Mouse (Mus musculus) MN1 (cell line): ENCODE data around the gene Cep164.
A peak's percentile ranks its signal among the peaks of the same experiment; 100 is the strongest.
"Not testable (repeated sequence)": the region's sequence is repeated elsewhere in the genome, so short reads cannot be mapped to it uniquely, and the experiment has no call there.

Experiments used
- DNase-seq: peaks from one replicate; pipeline ENCODE4 v3.0.0-alpha.2; 2016; ENCODE audit warnings: low spot score

Cep164 gene

DNA sequence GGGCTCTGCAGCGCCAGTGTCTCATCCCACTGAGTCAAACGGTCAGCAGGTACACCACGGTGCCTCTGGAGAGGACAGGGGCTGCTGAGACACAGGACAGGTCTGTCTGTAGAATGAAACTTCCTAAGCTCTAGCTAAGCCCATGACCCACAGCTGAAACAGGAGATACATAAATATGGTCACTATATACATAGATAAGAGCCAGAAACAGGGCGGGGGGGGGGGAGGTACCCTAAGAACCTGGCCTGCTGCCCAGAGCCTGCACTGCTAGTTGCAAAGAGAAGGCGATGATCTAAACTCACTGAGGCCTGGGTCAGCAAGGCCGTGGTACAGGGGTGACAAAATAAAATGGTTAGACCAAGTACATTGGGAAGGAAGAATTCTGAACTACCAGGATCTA lies 40.9 kb downstream of the Cep164 start:
- DNase-seq, result peak; percentile 43

- peak; percentile 17 for DNase-seq
Observed at GRCm38 (mm10) chr9:45787071-45787470, 41.4 kb downstream of the Cep164 start.

- no peak for DNase-seq
Observed at GRCm38 (mm10) chr9:45783249-45784069, 45.0 kb downstream of the Cep164 start.

- DNase-seq, result no peak
Observed at GRCm38 (mm10) chr9:45779201-45779600, 49.3 kb downstream of the Cep164 start.

DNA sequence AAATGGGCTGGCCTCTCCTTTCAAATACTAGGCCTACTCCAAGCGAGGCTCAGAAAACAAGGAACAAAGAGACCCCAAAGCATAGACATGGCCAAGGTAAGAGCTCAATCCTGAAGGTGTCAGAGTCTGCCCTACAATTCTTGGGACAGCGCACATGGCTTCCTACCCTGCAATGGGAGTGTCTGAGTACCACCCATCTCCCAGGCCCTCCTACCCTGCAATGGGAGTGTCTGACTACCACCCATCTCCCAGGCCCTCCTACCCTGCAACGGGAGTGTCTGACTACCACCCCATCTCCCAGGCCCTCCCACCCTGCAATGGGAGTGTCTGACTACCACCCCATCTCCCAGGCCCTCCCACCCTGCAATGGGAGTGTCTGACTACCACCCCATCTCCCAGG lies 52.3 kb downstream of the Cep164 start:
- DNase-seq, result not testable (repeated sequence)

GRCm38 (mm10) chr9:45774088-45774487 lies 54.4 kb downstream of the Cep164 start:
- DNase-seq, result no peak

GRCm38 (mm10) chr9:45769596-45769995 lies 58.9 kb downstream of the Cep164 start:
- no peak for DNase-seq

DNA sequence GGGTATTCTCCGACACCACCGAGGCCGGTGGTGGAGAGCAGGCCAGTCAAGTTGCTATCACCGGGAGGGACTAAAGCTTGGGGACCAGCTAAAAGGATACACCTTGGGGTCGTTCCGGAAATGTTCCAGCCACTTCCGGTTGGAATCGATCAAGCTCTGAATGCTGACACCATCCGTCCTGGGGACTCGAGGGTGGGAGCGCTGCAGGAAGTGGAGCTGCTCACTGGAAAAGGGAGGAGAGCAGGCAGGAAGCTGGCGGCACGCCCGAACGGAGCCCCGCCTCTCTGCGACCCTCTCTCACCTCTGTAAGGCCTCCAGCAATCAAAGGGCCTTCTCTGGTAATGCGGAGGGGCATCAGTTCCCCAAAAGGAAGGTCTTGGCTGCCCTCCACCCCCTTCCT lies 60.1 kb downstream of the Cep164 start:
- DNase-seq, result no peak

- no peak for DNase-seq
Observed at GRCm38 (mm10) chr9:45767155-45767554, 61.3 kb downstream of the Cep164 start.

- no peak for DNase-seq
Observed at GRCm38 (mm10) chr9:45766195-45766594, 62.3 kb downstream of the Cep164 start.

GRCm38 (mm10) chr9:45754452-45755091 lies 73.9 kb downstream of the Cep164 start:
- peak; percentile 70 for DNase-seq

DNA sequence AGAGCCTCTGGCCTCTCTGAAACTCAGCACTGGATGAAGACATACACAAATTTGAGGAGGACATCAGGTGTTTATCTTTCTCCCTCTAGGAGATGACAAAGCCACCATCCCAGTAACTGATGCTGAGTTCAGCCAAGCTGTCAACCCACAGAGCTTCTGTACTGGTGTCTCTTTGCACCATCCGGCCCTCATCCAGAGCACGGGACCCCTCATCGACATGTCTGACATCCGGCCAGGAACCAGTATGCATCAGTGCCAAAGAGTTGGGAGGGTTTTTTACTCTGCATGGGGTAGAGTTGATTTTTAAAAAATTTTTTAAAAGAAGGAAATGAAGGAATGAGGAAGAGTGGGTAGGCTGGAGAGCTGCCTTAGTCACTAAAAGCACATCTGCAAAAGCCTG lies 78.6 kb downstream of the Cep164 start:
- no peak for DNase-seq

DNA sequence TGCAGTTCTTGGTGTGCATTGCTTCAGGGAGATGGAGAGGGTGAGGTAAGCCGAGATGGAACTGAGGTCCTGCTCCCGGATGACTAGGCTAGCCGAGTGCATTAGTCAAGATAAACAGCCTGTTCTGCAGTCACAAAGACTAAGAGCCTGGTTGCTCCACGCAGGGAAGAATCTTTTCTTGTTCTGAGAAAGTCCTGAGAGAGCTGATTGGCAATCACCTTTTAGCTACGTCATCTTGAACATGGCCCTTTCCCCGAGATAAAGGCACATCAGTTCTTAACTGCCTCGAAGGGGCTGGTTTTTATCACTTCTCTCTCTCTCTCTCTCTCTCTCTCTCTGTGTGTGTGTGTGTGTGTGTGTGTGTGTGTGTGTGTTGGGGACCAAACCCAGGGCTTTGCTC lies 83.0 kb downstream of the Cep164 start:
- peak; percentile 46 for DNase-seq

DNA sequence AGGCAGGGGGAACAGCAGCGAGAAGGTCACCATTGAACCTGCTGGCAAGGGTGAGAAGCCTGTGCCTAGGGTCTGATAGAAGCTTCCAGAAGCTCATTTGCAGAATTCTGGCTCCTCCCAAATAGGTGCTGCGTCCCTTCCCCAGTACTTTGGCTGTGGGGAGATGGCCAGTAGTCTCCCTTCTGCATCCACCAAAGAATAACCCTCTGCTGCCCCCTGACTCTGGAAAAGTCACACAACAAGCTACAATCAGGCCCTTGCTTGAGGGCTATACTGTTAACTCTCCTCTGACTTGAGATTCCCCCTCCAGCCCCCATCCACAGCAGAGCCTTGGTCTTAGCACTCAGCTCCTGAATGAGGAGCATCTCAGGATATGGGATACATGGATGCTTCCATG lies 87.9 kb downstream of the Cep164 start:
- peak; percentile 79 for DNase-seq

- DNase-seq, result peak; percentile 85
Observed at GRCm38 (mm10) chr9:45739702-45740583, 88.5 kb downstream of the Cep164 start.

DNA sequence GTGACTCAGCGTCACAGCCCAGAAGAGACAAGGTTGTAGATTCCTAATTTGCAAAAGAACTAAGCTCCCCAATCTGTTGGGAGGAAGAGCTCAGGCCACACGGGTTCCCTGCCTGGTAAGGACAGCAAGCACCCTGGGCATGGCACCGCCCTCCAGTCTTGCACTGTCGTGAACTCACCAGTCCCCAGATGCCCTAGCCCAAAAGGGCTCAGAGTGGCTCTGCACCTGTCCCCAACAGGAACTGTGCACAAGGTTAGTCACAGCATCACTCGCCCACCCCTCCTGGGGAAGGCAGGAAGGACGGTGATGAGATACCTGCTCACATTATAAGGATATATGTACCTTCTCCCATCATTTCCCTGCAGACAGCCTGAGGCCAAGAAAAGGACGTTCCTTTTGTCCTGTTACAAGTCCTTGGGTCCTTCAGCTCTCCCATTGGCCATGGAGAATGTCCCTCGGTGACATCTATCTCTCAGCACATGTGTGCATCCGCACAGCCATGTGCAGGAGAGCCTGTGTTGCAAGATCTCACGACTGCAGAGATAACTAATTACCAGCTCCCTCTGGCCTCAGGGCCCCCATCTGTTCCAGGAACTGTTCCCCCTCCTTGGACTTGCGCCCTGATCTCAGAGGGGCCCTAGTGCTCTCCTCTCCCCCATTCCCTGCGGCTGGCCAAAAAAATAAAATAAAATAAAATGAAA lies 89.3 kb downstream of the Cep164 start:
- DNase-seq, result peak; percentile 54

- DNase-seq, result peak; percentile 41
Observed at GRCm38 (mm10) chr9:45733246-45733645, 95.2 kb downstream of the Cep164 start.

DNA sequence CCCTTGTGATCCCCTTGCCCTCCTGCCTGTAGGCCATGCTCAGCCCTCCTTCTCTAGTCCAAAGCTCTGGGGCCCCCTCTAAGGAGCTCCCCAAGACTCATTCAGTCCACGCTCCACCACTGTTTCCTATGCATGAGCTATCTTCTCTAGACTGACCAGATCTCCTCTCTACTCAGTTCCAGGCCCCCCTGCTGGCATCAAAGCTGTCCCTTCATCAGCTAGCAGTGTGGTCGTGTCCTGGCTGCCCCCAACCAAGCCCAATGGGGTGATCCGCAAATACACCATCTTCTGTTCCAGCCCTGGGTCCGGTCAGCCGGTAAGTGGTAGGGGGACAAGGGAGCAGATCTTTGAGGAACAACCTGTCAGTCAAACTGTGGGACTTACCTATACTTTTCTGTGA lies 96.6 kb downstream of the Cep164 start:
- no peak for DNase-seq

DNA sequence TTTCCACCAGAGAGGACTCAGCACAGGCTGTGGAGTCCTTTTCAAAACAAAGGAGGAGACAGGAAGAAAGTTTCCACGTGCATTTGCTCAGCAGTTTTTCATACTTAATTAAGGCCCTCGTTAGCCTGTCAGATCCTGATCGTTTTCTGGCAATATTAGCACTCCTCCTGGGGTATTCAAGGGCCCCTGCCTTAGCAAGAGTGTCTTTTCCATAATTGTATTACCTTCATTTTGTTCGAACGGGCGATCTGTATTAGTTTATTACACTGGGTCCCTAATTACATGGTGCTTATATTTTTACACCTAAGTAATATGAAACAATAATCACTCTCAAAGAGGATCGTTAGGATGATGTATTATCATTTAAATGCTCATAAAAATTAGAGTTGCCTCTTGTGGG lies 108.5 kb downstream of the Cep164 start:
- DNase-seq, result no peak
